Mouse (Mus musculus): ENCODE results near the gene Cd79a. TPM values are rescaled to one million over a fixed set of nuclear protein-coding genes. Genes with fewer than 3 reads are reported as not detected.

Gene Cd79a
- polyA plus RNA-seq, 1 experiment: 1.4 TPM

DNA sequence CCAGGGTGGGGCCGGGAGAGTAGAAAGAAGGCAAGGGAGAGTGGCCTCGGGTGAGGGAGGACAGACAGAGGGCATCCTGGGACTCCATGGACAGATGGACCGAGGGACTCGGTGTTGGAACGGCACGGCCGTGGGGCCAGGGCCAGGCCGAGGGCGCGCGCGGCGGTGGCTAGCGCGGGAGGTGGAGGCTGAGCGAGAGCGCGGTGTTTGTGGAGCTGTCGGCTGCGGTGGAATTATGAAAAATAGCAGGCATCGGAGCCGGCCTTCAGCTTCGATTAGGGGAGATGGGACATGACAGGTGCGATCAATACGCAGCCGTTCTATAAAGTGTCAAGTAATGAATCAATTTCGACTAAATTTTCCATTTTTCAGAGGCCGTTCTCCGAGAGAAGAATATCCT lies 51.6 kb downstream of the Cd79a start:
- H3K4me1 ChIP-seq (ENCODE audit: control insufficient read depth, insufficient read depth, low read length): no peaks in the 10 kb centered on the region
- H3K4me3 ChIP-seq (ENCODE audit: insufficient read depth, low read length): no peak overlapping the region
- H3K27ac ChIP-seq (ENCODE audit: insufficient read depth, low read length): no peak overlapping the region
- no peak for TF ChIP-seq POLR2A (IDR thresholded peaks at IDR 0.05; ENCODE audit: extremely low read depth, insufficient read depth, low read length)
- TF ChIP-seq CTCF (IDR thresholded peaks at IDR 0.05; ENCODE audit: extremely low read depth, insufficient read depth, low read length): no peak

- H3K27ac ChIP-seq (ENCODE audit: insufficient read depth, low read length): no peak overlapping the region
- TF ChIP-seq CTCF (IDR thresholded peaks at IDR 0.05; ENCODE audit: extremely low read depth, insufficient read depth, low read length): peak; percentile 71
- no peak for TF ChIP-seq POLR2A (IDR thresholded peaks at IDR 0.05; ENCODE audit: extremely low read depth, insufficient read depth, low read length)
- no peaks in the 10 kb centered on the region for H3K4me1 ChIP-seq (ENCODE audit: control insufficient read depth, insufficient read depth, low read length)
- no peak overlapping the region for H3K4me3 ChIP-seq (ENCODE audit: insufficient read depth, low read length)
These were observed 52.9 kb downstream of the Cd79a start for GRCm38 (mm10) chr7:24949958-24950623.

Other genes with a start within 250 kb of the Cd79a start
- gene Tex101, start 220.7 kb upstream of the Cd79a start, polyA plus RNA-seq (2012; rRNA removed): not detected in 2 replicates
- not detected in 2 replicates for gene BC049730, start 188.1 kb upstream of the Cd79a start, polyA plus RNA-seq (2012; rRNA removed)
- not detected in 2 replicates for gene Gm4763, start 170.5 kb upstream of the Cd79a start, polyA plus RNA-seq (2012; rRNA removed)
- gene Cd177, start 137.1 kb upstream of the Cd79a start, polyA plus RNA-seq (2012; rRNA removed): not detected in 2 replicates
- 0.19 TPM in 1 of 2 replicates, not detected in the other for gene Ceacam10, start 120.2 kb upstream of the Cd79a start, polyA plus RNA-seq (2012; rRNA removed)
- gene Gm9844, start 35.2 kb upstream of the Cd79a start, polyA plus RNA-seq (2012; rRNA removed): 10.5 and 13.5 TPM in 2 replicates
- not detected in 2 replicates for gene Lypd4, start 27.4 kb upstream of the Cd79a start, polyA plus RNA-seq (2012; rRNA removed)
- not detected in 2 replicates for gene Dmrtc2, start 27.3 kb upstream of the Cd79a start, polyA plus RNA-seq (2012; rRNA removed)
- 393 and 394 TPM in 2 replicates for gene Rps19, start 13.0 kb upstream of the Cd79a start, polyA plus RNA-seq (2012; rRNA removed)
- 133 and 163 TPM in 2 replicates for gene Arhgef1, start 5.5 kb downstream of the Cd79a start, polyA plus RNA-seq (2012; rRNA removed)
- 0.15 TPM in 1 of 2 replicates, not detected in the other for gene Gm4881, start 47.1 kb downstream of the Cd79a start, polyA plus RNA-seq (2012; rRNA removed)
- 396 and 421 TPM in 2 replicates for gene Rabac1, start 75.4 kb downstream of the Cd79a start, polyA plus RNA-seq (2012; rRNA removed)
- gene Atp1a3, start 108.6 kb downstream of the Cd79a start, polyA plus RNA-seq (2012; rRNA removed): 899 and 943 TPM in 2 replicates
- gene Grik5, start 175.0 kb downstream of the Cd79a start, polyA plus RNA-seq (2012; rRNA removed): 191 and 201 TPM in 2 replicates
- 36.6 and 39.2 TPM in 2 replicates for gene Zfp574, start 175.2 kb downstream of the Cd79a start, polyA plus RNA-seq (2012; rRNA removed)